Mouse (Mus musculus): ENCODE measurements around the gene Gm20388. TPM values are rescaled to one million over a fixed set of nuclear protein-coding genes. Genes with fewer than 3 reads are reported as not detected.
"Not testable (repeated sequence)": the region's sequence is repeated elsewhere in the genome, so short reads cannot be mapped to it uniquely, and the experiment has no call there.

Gm20388 gene
- total RNA-seq, 4 experiments from 2014 or later: 0.17 to 15.1 (median 6.6) TPM

GRCm38 (mm10) chr8:123600666-123601172 lies 3690.1 kb downstream of the Gm20388 start:
- peak; percentile 41 to 59 for DNase-seq (ENCODE audit: low spot score in 2 of 2)

DNA sequence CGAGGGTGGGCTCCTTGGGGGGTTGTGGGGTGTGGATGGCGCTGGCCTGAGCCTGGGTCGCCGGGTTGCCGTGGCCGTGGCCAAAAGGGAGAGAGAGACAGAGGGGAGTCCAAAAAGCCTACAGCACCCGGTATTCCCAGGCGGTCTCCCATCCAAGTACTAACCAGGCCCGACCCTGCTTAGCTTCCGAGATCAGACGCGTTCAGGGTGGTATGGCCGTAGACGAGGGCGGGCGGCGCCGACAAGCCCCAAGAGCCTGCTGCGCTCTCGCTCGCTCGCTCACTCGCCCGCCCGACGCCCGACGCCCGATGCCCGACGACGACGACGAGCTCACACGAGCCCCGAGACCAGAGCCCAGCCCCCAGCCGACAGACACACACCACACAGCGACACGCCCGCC lies 3690.8 kb downstream of the Gm20388 start:
- not testable (repeated sequence) for DNase-seq (ENCODE audit: low spot score in 2 of 2)

DNA sequence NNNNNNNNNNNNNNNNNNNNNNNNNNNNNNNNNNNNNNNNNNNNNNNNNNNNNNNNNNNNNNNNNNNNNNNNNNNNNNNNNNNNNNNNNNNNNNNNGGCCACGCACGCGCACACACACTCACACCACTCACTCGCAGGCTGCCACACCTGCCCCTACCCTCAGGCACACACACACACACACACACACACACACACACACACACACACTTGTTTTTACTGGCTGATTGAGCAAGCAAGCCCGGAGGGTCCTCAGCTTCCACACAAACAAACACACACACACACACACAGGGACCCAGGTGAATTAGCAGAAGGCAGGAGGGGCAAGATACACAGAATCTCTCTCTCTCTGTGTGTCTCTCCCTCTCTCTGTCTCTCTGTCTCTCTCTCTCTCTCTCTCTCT lies 3702.0 kb downstream of the Gm20388 start:
- DNase-seq (ENCODE audit: low spot score in 2 of 2): not testable (repeated sequence)

- DNase-seq (ENCODE audit: low spot score in 2 of 2): not testable (repeated sequence)
Observed at GRCm38 (mm10) chr8:123623523-123623922, 3712.9 kb downstream of the Gm20388 start.

GRCm38 (mm10) chr8:123624274-123624673 lies 3713.6 kb downstream of the Gm20388 start:
- peak in 1 of 2 experiments; percentile 0 for DNase-seq (ENCODE audit: low spot score in 2 of 2)

GRCm38 (mm10) chr8:123624702-123625101 lies 3714.1 kb downstream of the Gm20388 start:
- peak; percentile 0 to 1 for DNase-seq (ENCODE audit: low spot score in 2 of 2)

DNA sequence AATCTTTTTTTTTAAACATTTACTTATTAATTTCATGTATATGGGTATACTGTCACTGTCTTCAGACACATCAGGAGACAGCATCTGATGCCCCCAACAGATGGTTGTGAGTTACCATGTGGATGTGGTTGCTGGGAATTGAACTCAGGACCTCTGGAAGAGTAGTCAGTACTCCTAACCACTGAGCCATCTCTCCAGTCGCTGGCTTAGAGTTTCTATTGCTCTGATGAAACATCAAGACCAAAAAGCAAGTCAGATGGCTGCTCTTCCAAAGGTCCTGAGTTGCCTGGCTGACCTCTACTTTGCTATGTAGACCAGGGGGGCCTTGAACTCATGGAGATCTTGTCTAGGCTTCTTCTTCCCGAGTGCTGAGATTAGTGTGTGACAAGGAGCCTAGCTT lies 3715.1 kb downstream of the Gm20388 start:
- peak in 1 of 2 experiments; percentile 0 for DNase-seq (ENCODE audit: low spot score in 2 of 2)

DNA sequence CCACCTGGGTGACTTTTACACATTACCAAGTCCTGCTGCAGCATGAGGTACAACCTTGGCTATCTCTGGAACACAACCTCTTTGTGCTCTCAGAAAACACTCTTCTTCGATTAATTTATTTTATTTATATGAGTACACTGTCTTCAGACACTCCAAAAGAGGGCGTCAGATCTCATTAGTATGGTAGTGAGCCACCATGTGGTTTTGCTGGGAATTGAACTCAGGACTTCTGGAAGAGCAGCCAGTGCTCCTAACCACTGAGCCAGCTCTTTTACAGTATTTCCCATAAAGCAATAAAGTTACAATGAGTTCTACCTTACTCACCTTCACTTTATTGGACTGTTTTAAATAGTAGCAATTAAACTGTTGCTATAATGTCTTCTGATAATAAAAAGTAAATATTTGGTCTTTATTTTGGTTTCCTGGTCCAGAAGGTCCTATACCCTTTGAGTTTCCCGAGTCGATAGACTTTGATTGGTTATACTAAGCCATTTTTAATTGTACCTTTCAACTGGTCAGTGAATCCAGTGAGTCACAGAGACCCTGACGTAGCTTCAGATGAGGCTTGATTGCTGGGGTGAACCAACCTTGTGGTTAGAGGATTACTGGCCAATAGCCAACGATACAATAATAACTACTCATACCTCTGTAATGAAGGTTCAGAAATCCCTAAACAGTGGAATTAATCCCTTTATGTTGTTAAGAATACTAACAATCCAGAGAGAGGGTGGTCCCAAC lies 3716.9 kb downstream of the Gm20388 start:
- DNase-seq (ENCODE audit: low spot score in 2 of 2): no peak

DNA sequence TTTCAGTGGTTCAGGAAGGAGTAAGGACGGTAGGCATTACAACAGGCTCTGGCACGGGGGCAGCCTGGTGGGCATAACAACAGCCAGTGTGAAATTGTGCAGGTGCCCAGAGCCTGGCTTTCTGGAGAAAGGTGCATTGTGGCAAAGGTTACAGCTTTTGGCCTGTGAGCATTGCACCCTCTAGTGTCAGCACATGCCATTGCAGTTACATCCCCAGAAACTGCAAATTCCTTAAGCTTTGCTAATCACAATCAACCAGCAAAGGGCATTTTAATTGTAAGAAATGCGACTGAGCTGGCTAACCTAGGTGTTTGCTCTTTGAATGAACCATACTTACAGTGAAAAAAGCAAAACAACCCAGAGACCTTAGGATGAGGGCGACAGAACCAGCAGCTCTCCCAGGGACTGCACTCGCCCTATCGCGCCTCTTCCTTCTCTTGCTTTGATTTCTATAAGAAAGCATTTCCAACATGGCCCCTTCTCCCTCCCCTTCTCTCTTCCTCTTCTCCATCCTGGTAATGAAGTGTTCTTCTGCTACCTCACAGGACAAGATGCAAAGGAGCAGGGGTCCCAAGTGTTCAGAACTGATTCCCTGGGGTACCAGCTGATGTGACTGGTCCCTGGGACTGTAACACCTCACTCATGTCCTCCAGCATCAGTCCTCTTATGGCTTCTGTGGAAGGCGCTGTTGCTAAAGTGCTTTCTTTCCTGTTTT lies 3717.8 kb downstream of the Gm20388 start:
- DNase-seq (ENCODE audit: low spot score in 2 of 2): peak in 1 of 2 experiments; percentile 51

DNA sequence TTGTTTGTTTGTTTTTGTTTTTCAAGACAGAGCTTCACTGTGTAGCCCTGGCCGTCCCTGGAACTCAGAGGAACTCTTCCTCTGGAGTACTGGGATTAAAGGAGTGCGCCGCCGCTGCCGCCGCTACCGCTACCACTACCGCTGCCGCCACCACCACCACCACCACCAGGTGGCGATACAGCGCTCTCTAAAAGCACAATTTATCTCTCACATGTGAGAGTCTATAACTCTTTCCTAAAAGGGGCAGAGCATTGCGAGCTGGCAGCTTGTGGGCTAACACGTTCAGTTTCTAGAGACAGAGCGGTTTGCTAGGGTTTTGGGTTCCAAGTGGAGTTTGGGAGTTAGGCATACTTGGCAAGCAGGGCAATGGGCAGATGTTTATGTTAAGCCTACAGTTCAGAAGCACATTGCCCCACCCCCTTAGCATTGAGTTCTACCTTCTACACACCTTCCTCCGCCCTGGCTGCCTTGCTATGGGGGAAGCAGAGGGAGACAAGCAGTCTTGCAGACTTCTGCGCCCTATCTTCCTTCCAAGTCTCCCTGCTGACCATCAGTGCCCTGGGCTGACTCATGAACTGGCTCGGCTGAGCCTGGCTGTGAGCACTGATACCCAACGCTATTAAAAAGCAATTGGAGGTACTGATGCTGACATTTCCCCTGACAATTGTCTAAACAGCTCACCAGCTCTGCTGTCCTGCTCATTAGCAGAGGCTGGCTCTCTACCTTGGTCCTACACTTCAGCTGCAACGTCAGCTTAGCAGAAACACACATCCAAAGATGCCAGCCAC lies 3718.5 kb downstream of the Gm20388 start:
- DNase-seq (ENCODE audit: low spot score in 2 of 2): peak in 1 of 2 experiments; percentile 78

- DNase-seq (ENCODE audit: low spot score in 2 of 2): no peak
Observed at GRCm38 (mm10) chr8:123630058-123630457, 3719.4 kb downstream of the Gm20388 start.

GRCm38 (mm10) chr8:123630841-123631251 lies 3720.2 kb downstream of the Gm20388 start:
- DNase-seq (ENCODE audit: low spot score in 2 of 2): no peak

DNA sequence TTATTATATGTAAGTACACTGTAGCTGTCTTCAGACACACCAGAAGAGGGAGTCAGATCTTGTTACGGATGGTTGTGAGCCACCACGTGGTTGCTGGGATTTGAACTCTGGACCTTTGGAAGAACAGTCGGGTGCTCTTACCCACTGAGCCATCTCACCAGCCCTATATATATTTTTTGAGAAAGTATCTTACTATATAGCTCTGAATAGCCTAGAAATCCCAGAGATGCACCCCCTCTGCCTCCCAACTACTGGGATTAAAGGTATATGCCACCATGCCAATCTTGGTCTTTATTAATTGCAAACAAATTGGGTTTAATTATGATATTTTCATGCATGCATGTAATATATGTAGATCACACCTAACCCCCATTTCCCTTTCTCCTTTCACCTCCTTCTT lies 3721.1 kb downstream of the Gm20388 start:
- DNase-seq (ENCODE audit: low spot score in 2 of 2): not testable (repeated sequence)

GRCm38 (mm10) chr8:123632257-123632656 lies 3721.6 kb downstream of the Gm20388 start:
- no peak for DNase-seq (ENCODE audit: low spot score in 2 of 2)

- no peak for DNase-seq (ENCODE audit: low spot score in 2 of 2)
Observed at GRCm38 (mm10) chr8:123633801-123634200, 3723.2 kb downstream of the Gm20388 start.

DNA sequence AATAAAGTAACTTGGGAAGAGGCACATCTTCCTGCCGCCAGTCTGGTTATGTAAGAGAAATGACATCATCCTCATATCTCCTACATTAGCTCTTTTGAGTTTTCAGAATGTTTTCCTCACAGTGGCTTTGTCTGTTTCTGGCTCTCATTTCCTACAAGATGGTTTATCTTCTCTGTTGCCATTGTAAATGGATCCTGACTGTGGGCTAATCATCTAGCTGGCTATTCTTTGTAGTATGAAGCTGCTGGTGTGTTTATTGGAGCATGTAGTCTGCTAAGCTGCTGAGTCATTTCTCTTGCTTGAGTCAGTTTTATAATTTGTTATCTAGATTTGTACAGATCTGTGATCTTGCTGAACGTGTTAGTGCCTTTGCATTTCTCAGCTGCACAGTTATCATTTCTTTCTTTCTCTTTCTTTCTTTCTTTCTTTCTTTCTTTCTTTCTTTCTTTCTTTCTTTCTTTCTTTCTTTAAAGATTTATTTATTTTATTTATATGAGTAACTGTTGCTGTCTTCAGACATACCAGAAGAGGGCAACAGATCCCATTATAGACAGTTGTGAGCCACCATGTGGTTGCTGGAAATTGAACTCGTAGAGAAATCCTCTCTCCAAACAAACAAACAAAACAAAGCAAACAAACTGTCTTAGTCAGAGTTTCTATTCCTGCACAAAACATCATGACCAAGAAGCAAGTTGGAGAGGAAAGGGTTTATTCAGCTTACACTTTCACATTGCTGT lies 3723.9 kb downstream of the Gm20388 start:
- DNase-seq (ENCODE audit: low spot score in 2 of 2): no peak

DNA sequence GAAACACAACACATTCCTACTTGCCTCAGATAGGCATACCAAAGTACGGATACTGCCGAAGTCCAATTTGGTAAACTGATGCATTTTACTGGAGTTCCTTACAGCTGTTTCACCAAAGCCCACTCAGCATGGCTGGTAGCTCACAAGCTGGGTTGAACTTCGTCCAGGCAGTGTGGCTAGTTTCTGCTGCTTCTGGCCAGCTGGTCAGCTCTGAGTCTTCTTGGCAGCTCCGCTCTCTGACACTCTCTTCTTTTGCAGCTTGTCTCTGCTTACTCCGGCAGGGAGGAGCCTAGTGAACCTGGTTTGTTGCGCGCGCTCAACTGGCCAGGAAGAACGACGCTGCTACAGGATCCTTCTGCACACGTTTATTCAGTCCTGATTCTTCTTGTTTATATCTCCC lies 3725.0 kb downstream of the Gm20388 start:
- DNase-seq (ENCODE audit: low spot score in 2 of 2): no peak

DNA sequence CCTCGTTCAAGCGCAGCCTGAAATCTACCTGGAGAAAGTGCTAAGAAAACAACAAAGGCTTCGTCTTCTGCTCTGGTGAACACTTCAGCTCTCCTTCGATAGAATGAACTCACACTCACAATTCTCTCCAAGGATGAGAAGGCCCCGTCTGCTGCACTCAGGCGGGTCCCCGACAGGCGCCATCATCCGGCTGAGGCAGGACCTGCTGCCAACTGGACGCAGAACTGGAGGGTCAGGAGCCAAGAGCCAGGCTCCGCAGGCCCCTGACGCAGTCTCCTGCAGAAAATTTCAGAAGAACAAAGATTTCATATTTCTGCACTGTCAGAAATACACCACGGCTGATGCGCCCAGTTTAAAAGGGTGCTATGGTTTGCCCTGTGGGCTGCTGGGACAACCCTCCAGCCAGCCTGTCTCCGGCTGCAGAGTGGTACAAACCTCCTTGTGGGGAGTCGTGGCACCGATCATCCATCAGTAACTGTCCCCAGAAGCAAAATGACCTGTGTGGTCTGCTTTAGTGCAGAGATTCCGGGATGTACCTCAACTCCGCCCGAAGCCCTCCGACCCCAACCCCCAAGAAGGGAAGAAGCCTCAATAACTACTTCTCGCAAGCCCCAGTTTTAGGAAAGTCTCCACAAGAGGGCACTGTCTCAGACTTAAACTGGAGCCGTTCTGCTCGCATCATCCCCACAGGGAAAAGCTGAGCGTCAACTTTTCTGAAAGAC lies 3732.8 kb downstream of the Gm20388 start:
- peak in 1 of 2 experiments; percentile 60 for DNase-seq (ENCODE audit: low spot score in 2 of 2)

DNA sequence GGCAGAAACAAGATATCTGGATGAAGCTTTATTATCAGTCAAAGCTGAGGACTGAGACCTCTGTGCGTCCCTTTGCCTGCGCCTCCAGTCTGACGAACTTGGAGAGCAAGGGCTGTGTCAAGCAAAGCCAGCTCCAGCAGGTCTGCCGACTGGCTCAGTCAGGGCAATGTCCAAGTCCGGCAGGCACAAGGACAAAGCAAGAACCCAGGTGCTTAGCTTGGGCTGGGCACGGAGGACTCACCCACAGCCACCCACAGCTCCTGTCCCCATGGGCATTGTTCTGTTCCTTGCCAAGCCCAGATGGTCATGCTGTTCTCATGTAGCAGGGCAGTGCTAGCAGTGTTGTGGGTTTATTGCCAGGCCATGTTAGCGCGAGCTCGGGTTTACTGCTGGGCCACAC lies 3734.6 kb downstream of the Gm20388 start:
- DNase-seq (ENCODE audit: low spot score in 2 of 2): no peak
